ENCODE assay signal across 7 mouse cellular contexts in genomic region chr17:34264452-34265351, GRCm38 (mm10). TPM values are rescaled to one million over a fixed set of nuclear protein-coding genes. Genes with fewer than 3 reads are reported as not detected.
DNase-seq lines count a peak whose midpoint lies in the region; ATAC-seq lines count a peak whose summit lies in the region.

No protein-coding gene starts in this region.

- DNase-seq in A20 (ENCODE audit: low read depth, low spot score) (peak; percentile 61), adipocyte (ENCODE audit: low spot score) (no peak)
- peak; percentile 39 for DNase-seq in CD4-positive helper T cell, adult 2 months (ENCODE audit: low read depth, low spot score)
- DNase-seq in yolk sac, embryonic 10.5 days (ENCODE audit: low spot score): peak; percentile 90

- peak overlapping the region; percentile 98 for H3K4me2 ChIP-seq in embryonic facial prominence, embryonic 15.5 days (replicated peaks)
- peak overlapping the region; percentile 99 for H3K4me2 ChIP-seq in kidney, embryonic 16.5 days (replicated peaks; ENCODE audit: low read depth, low read length)
- H3K4me2 ChIP-seq in midbrain, embryonic 13.5 days (replicated peaks): peak overlapping the region; percentile 96

- H3K4me1 ChIP-seq in embryonic facial prominence, embryonic 15.5 days: peaks cover 22% of the 10 kb centered on the region
- H3K4me1 ChIP-seq in kidney, embryonic 16.5 days (ENCODE audit: insufficient read depth, low read length): peaks cover 22% of the 10 kb centered on the region
- H3K4me1 ChIP-seq in midbrain, embryonic 13.5 days (replicated peaks): peaks cover 24% of the 10 kb centered on the region

- H3K9ac ChIP-seq in embryonic facial prominence, embryonic 15.5 days: peak overlapping the region; percentile 28
- peak overlapping the region; percentile 70 for H3K9ac ChIP-seq in kidney, embryonic 16.5 days (replicated peaks; ENCODE audit: low read length)
- H3K9ac ChIP-seq in midbrain, embryonic 13.5 days (replicated peaks): peak overlapping the region; percentile 70

- H3K36me3 ChIP-seq in embryonic facial prominence, embryonic 15.5 days: no peaks in the 10 kb centered on the region
- no peaks in the 10 kb centered on the region for H3K36me3 ChIP-seq in kidney, embryonic 16.5 days (ENCODE audit: insufficient read depth, low read length)
- no peaks in the 10 kb centered on the region for H3K36me3 ChIP-seq in midbrain, embryonic 13.5 days

- H3K9me3 ChIP-seq in embryonic facial prominence, embryonic 15.5 days (replicated peaks): no peaks in the 10 kb centered on the region
- no peaks in the 10 kb centered on the region for H3K9me3 ChIP-seq in kidney, embryonic 16.5 days (ENCODE audit: low read length)
- no peaks in the 10 kb centered on the region for H3K9me3 ChIP-seq in midbrain, embryonic 13.5 days

- H3K27ac ChIP-seq in embryonic facial prominence, embryonic 15.5 days (replicated peaks): no peak overlapping the region
- H3K27ac ChIP-seq in kidney, embryonic 16.5 days (ENCODE audit: low read length): no peak overlapping the region
- no peak overlapping the region for H3K27ac ChIP-seq in midbrain, embryonic 13.5 days

- H3K27me3 ChIP-seq in embryonic facial prominence, embryonic 15.5 days: peaks cover 25% of the 10 kb centered on the region
- peaks cover 24% of the 10 kb centered on the region; the same call in 1 of the 2 replicates for H3K27me3 ChIP-seq in kidney, embryonic 16.5 days (ENCODE audit: insufficient read depth, low read length)
- H3K27me3 ChIP-seq in midbrain, embryonic 13.5 days: peaks cover 33% of the 10 kb centered on the region

- 0 out of 2 replicates have a peak, but pooled peaks have one; percentile 43 for ATAC-seq in embryonic facial prominence, embryonic 15.5 days (ENCODE audit: insufficient number of reproducible peaks, low FRiP score, low TSS enrichment, low read depth)
- peak; percentile 18 for ATAC-seq in kidney, embryonic 16.5 days (ENCODE audit: low FRiP score, low TSS enrichment)
- ATAC-seq in midbrain, embryonic 13.5 days: peak; percentile 34

- under 1% methylated on average over 79 of the region's 93 CpGs for WGBS in embryonic facial prominence, embryonic 15.5 days
- WGBS in kidney, embryonic 16.5 days: under 1% methylated on average over 93 of the region's 93 CpGs
- under 1% methylated on average over 82 of the region's 93 CpGs for WGBS in midbrain, embryonic 13.5 days

- H3K4me3 ChIP-seq in embryonic facial prominence, embryonic 15.5 days (replicated peaks): peak overlapping the region; percentile 51
- H3K4me3 ChIP-seq in kidney, embryonic 16.5 days (ENCODE audit: low read length): peak overlapping the region; percentile 63
- peak overlapping the region; percentile 54 for H3K4me3 ChIP-seq in midbrain, embryonic 13.5 days (replicated peaks)

RNA-seq across cellular contexts. Expression of gene H2-Ab1, which starts 7.2 kb away (rescaled TPM):
- polyA plus RNA-seq in embryonic facial prominence, embryonic 15.5 days (2015; fragmentation: Nextera tagmentation; extraction: Ambion mirVana): 10.8 and 11.7 TPM in 2 replicates
- 31.6 and 37.9 TPM in 2 replicates for polyA plus RNA-seq in kidney, embryonic 16.5 days (2015; fragmentation: Nextera tagmentation; extraction: Ambion mirVana)
- 1.7 and 2.1 TPM in 2 replicates for polyA plus RNA-seq in midbrain, embryonic 13.5 days (2015; fragmentation: Nextera tagmentation; extraction: Ambion mirVana)

RNA-seq across cellular contexts. Expression of gene H2-Aa, which starts 22.9 kb away (rescaled TPM):
- polyA plus RNA-seq in embryonic facial prominence, embryonic 15.5 days (2015; fragmentation: Nextera tagmentation; extraction: Ambion mirVana): 2.7 and 4.6 TPM in 2 replicates
- polyA plus RNA-seq in kidney, embryonic 16.5 days (2015; fragmentation: Nextera tagmentation; extraction: Ambion mirVana): 2.6 and 3.3 TPM in 2 replicates
- 0.28 and 0.41 TPM in 2 replicates for polyA plus RNA-seq in midbrain, embryonic 13.5 days (2015; fragmentation: Nextera tagmentation; extraction: Ambion mirVana)

RNA-seq across cellular contexts. Expression of gene H2-Ob, which starts 26.0 kb away (rescaled TPM):
- polyA plus RNA-seq in embryonic facial prominence, embryonic 15.5 days (2015; fragmentation: Nextera tagmentation; extraction: Ambion mirVana): 0.17 and 0.43 TPM in 2 replicates
- 0.14 and 0.27 TPM in 2 replicates for polyA plus RNA-seq in kidney, embryonic 16.5 days (2015; fragmentation: Nextera tagmentation; extraction: Ambion mirVana)
- polyA plus RNA-seq in midbrain, embryonic 13.5 days (2015; fragmentation: Nextera tagmentation; extraction: Ambion mirVana): not detected in 2 replicates

RNA-seq across cellular contexts. Expression of gene H2-Eb1, which starts 41.0 kb away (rescaled TPM):
- 3.6 and 5.0 TPM in 2 replicates for polyA plus RNA-seq in embryonic facial prominence, embryonic 15.5 days (2015; fragmentation: Nextera tagmentation; extraction: Ambion mirVana)
- polyA plus RNA-seq in kidney, embryonic 16.5 days (2015; fragmentation: Nextera tagmentation; extraction: Ambion mirVana): 7.8 and 8.4 TPM in 2 replicates
- polyA plus RNA-seq in midbrain, embryonic 13.5 days (2015; fragmentation: Nextera tagmentation; extraction: Ambion mirVana): 1.7 and 2.1 TPM in 2 replicates
